Mouse (Mus musculus) CH12F3 (cell line): ENCODE data around the gene Angptl2.

Source experiments
- in situ Hi-C: fragments of 300-500 bp; cut with MboI; formaldehyde crosslinking; loops from 2 replicates; pipeline ENCODE4 v1.14.3; 2020; ENCODE audit warnings: low sequenced_read_pairs

The Angptl2 gene

GRCm38 (mm10) chr2:33268384-33269131 is 52.7 kb downstream of the Angptl2 start:
- in situ Hi-C loops = no loop called here

- in situ Hi-C loops = no loop called here
Observed at GRCm38 (mm10) chr2:33269132-33269493, 53.2 kb downstream of the Angptl2 start.

GRCm38 (mm10) chr2:33270569-33270968 is 54.7 kb downstream of the Angptl2 start:
- in situ Hi-C loops = no loop called here

GRCm38 (mm10) chr2:33271511-33271910 is 55.6 kb downstream of the Angptl2 start:
- in situ Hi-C loops = no loop called here

- in situ Hi-C loops = no loop called here
Observed at GRCm38 (mm10) chr2:33272665-33273439, 57.0 kb downstream of the Angptl2 start.

GRCm38 (mm10) chr2:33274719-33275490 is 59.0 kb downstream of the Angptl2 start:
- in situ Hi-C loops = no loop called here

GRCm38 (mm10) chr2:33279758-33280157 is 63.9 kb downstream of the Angptl2 start:
- in situ Hi-C loops = no loop called here

GRCm38 (mm10) chr2:33280525-33280924 is 64.7 kb downstream of the Angptl2 start:
- in situ Hi-C loops = no loop called here

GRCm38 (mm10) chr2:33281807-33282206 is 65.9 kb downstream of the Angptl2 start:
- in situ Hi-C loops = no loop called here

GRCm38 (mm10) chr2:33282877-33283276 is 67.0 kb downstream of the Angptl2 start:
- in situ Hi-C loops = no loop called here

- in situ Hi-C loops = no loop called here
Observed at GRCm38 (mm10) chr2:33283674-33284073, 67.8 kb downstream of the Angptl2 start.

- in situ Hi-C loops = no loop called here
Observed at GRCm38 (mm10) chr2:33288837-33289236, 73.0 kb downstream of the Angptl2 start.

GRCm38 (mm10) chr2:33290491-33290890 is 74.6 kb downstream of the Angptl2 start:
- in situ Hi-C loops = no loop called here

- in situ Hi-C loops = no loop called here
Observed at GRCm38 (mm10) chr2:33292057-33292456, 76.2 kb downstream of the Angptl2 start.

GRCm38 (mm10) chr2:33295115-33295514 is 79.2 kb downstream of the Angptl2 start:
- in situ Hi-C loops = no loop called here
